Mouse (Mus musculus) embryonic facial prominence, embryonic 15.5 days (tissue): ENCODE measurements around the gene Fgf13. TPM values are rescaled to one million over a fixed set of nuclear protein-coding genes. Genes with fewer than 3 reads are reported as not detected.

Experiments
- ATAC-seq: fragments of 200-750 bp; cut with Nextera tagmentation; 2 replicates; pipeline ENCODE4 v1.8.0; 2017; ENCODE audit warnings: low read depth, moderate TSS enrichment; ENCODE audit not compliant: insufficient number of reproducible peaks, low FRiP score, low TSS enrichment
- H3K27ac ChIP-seq: fragments of 300-500 bp; sonication (generic); replicated peaks from 2 replicates; pipeline ENCODE4 v1.5.1; 2015; ENCODE audit warnings: mild to moderate bottlenecking, inconsistent platforms
- H3K27me3 ChIP-seq: fragments of 300-500 bp; sonication (generic); 2 replicates; pipeline ENCODE4 v1.6.1; 2015; ENCODE audit warnings: inconsistent platforms
- H3K36me3 ChIP-seq: fragments of 300-500 bp; sonication (generic); 2 replicates; pipeline ENCODE4 v1.6.1; 2015; ENCODE audit warnings: mild to moderate bottlenecking, inconsistent platforms
- H3K4me1 ChIP-seq: fragments of 300-500 bp; sonication (generic); 2 replicates; pipeline ENCODE4 v1.6.1; 2015; ENCODE audit warnings: inconsistent platforms
- H3K4me2 ChIP-seq: fragments of 300-500 bp; sonication (generic); replicated peaks from 2 replicates; pipeline ENCODE4 v1.6.1; 2015; ENCODE audit warnings: mild to moderate bottlenecking, inconsistent platforms
- H3K4me3 ChIP-seq: fragments of 300-500 bp; sonication (generic); replicated peaks from 2 replicates; pipeline ENCODE4 v1.5.1; 2015; ENCODE audit warnings: mild to moderate bottlenecking, inconsistent platforms
- H3K9ac ChIP-seq: fragments of 300-500 bp; sonication (generic); 2 replicates; pipeline ENCODE4 v1.6.1; 2015; ENCODE audit warnings: inconsistent platforms
- H3K9me3 ChIP-seq: fragments of 300-500 bp; sonication (generic); replicated peaks from 2 replicates; pipeline ENCODE4 v1.6.1; 2016; ENCODE audit warnings: inconsistent platforms
- WGBS: fragments of 180-500 bp; shearing (Covaris S2); methylation state at CpG from one replicate; pipeline ENCODE4 v1.1.7; 2015; 5-methylcytosine and 5-hydroxymethylcytosine counted together
- polyA plus RNA-seq: library from polyadenylated mRNA; unstranded; fragments of >200 nt; fragmentation: Nextera tagmentation; extraction: Ambion mirVana; gene quantifications from 2 replicates; pipeline ENCODE4 v1.2.1, GENCODE M21; 2015

The Fgf13 gene
- polyA plus RNA-seq, 1 experiment from 2014 or later = 18.3 TPM

- no peak overlapping the region for H3K4me3 ChIP-seq
- no peak overlapping the region for H3K27ac ChIP-seq
- no peak overlapping the region for H3K4me2 ChIP-seq
- H3K4me1 ChIP-seq = no peaks in the 10 kb centered on the region
- H3K36me3 ChIP-seq = no peaks in the 10 kb centered on the region
- H3K27me3 ChIP-seq = no peaks in the 10 kb centered on the region
- ATAC-seq = no peak
- 77% methylated on average over 2 of the region's 2 CpGs for WGBS
- H3K9me3 ChIP-seq = no peaks in the 10 kb centered on the region
- H3K9ac ChIP-seq = no peak overlapping the region
These were observed 165.1 kb downstream of the Fgf13 start for GRCm38 (mm10) chrX:59402596-59403285.

DNA sequence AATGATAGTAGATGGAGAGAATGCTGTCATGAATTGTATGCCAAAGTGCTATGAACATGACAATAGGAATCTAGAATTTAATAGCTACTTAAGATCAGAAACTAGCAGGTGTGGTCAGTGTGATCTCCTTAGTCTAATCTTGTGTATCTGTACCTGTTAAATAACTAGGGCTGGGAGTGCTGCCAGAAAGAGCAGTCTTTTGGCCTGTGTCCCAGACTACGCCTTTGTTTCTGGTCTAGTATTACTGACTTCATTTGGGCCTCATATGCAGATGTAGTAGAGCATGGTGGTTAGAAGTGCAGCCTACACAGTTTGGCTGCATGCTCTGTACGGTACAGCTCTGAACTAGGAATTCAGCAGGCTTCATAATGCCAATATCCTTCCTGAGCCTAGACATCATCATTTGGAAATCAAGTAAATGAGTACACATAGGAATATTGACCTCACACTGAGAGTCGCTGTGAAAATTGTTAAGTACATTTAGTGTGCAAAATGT lies 276.9 kb downstream of the Fgf13 start:
- no peak for ATAC-seq
- Histone ChIP-seq H3K9ac (no peak overlapping the region), H3K9me3 (no peaks in the 10 kb centered on the region), H3K4me3 (no peak overlapping the region), H3K27me3 (no peaks in the 10 kb centered on the region), H3K27ac (no peak overlapping the region), H3K36me3 (no peaks in the 10 kb centered on the region), H3K4me2 (no peak overlapping the region), H3K4me1 (no peaks in the 10 kb centered on the region)
- WGBS = 74% methylated on average over 3 of the region's 3 CpGs

GRCm38 (mm10) chrX:59251576-59251975 lies 316.3 kb downstream of the Fgf13 start:
- no peak overlapping the region for H3K4me2 ChIP-seq
- ATAC-seq = no peak
- H3K27ac ChIP-seq = no peak overlapping the region
- H3K36me3 ChIP-seq = no peaks in the 10 kb centered on the region
- H3K4me1 ChIP-seq = no peaks in the 10 kb centered on the region
- H3K9ac ChIP-seq = no peak overlapping the region
- no peaks in the 10 kb centered on the region for H3K9me3 ChIP-seq
- H3K4me3 ChIP-seq = no peak overlapping the region
- H3K27me3 ChIP-seq = no peaks in the 10 kb centered on the region

GRCm38 (mm10) chrX:59243752-59244151 lies 324.1 kb downstream of the Fgf13 start:
- Histone ChIP-seq H3K4me1 (no peaks in the 10 kb centered on the region), H3K4me3 (no peak overlapping the region), H3K4me2 (no peak overlapping the region), H3K36me3 (no peaks in the 10 kb centered on the region), H3K9me3 (no peaks in the 10 kb centered on the region), H3K9ac (no peak overlapping the region), H3K27me3 (no peaks in the 10 kb centered on the region), H3K27ac (no peak overlapping the region)
- ATAC-seq = no peak
- 57% methylated on average over 3 of the region's 3 CpGs for WGBS

DNA sequence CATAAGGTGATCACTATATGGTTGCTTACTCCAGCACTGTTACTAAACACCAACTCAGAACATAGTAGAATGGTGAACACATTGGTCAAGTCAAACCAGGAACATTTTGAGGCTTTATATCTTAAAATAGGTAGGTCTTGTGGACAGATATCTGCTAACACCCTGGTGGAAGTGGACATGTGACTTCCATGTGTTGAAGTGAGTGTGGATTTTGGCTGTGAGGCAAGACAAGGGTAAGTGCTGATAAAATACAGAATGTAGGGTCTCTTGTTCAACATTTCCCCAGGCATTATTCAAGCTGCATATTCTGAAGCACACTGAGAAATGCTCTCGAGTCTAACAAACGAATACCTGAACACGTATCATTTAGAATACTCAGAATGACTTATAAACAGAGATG lies 324.7 kb downstream of the Fgf13 start:
- Histone ChIP-seq H3K9ac (no peak overlapping the region), H3K27ac (no peak overlapping the region), H3K36me3 (no peaks in the 10 kb centered on the region), H3K4me1 (no peaks in the 10 kb centered on the region), H3K4me2 (no peak overlapping the region), H3K4me3 (no peak overlapping the region), H3K9me3 (no peaks in the 10 kb centered on the region), H3K27me3 (no peaks in the 10 kb centered on the region)
- WGBS = 83% methylated on average over 3 of the region's 3 CpGs
- no peak for ATAC-seq

DNA sequence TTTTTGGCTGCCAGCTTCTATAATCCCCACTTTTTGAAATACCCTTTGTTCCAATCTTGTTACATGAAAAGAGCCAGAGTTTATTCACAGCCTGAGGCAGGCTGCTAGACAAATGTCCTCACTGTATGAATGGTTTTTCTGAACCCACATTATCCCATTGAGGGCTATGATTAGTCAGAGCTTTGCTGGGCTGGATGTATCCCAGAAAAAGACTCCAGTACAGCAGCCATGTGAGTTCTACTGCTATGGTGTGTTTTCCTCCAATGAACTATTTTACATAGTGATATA lies 326.5 kb downstream of the Fgf13 start:
- Histone ChIP-seq H3K4me3 (no peak overlapping the region), H3K27ac (no peak overlapping the region), H3K4me2 (no peak overlapping the region), H3K9ac (no peak overlapping the region), H3K27me3 (no peaks in the 10 kb centered on the region), H3K36me3 (no peaks in the 10 kb centered on the region), H3K4me1 (no peaks in the 10 kb centered on the region), H3K9me3 (no peaks in the 10 kb centered on the region)
- no peak for ATAC-seq

GRCm38 (mm10) chrX:59240683-59241459 lies 327.0 kb downstream of the Fgf13 start:
- H3K4me3 ChIP-seq = no peak overlapping the region
- no peaks in the 10 kb centered on the region for H3K4me1 ChIP-seq
- WGBS = 37% methylated on average over 2 of the region's 2 CpGs
- no peaks in the 10 kb centered on the region for H3K36me3 ChIP-seq
- no peaks in the 10 kb centered on the region for H3K9me3 ChIP-seq
- no peak for ATAC-seq
- H3K9ac ChIP-seq = no peak overlapping the region
- H3K27ac ChIP-seq = no peak overlapping the region
- H3K27me3 ChIP-seq = no peaks in the 10 kb centered on the region
- H3K4me2 ChIP-seq = no peak overlapping the region

- Histone ChIP-seq H3K4me2 (no peak overlapping the region), H3K4me1 (no peaks in the 10 kb centered on the region), H3K36me3 (no peaks in the 10 kb centered on the region), H3K9me3 (no peaks in the 10 kb centered on the region), H3K4me3 (no peak overlapping the region), H3K27ac (no peak overlapping the region), H3K9ac (no peak overlapping the region), H3K27me3 (no peaks in the 10 kb centered on the region)
- WGBS = 55% methylated on average over 3 of the region's 3 CpGs
- ATAC-seq = no peak
These were observed 347.2 kb downstream of the Fgf13 start for GRCm38 (mm10) chrX:59220675-59221074.

GRCm38 (mm10) chrX:59201146-59201545 lies 366.7 kb downstream of the Fgf13 start:
- no peaks in the 10 kb centered on the region for H3K36me3 ChIP-seq
- H3K4me2 ChIP-seq = no peak overlapping the region
- H3K27ac ChIP-seq = no peak overlapping the region
- H3K4me1 ChIP-seq = no peaks in the 10 kb centered on the region
- no peaks in the 10 kb centered on the region for H3K9me3 ChIP-seq
- H3K4me3 ChIP-seq = no peak overlapping the region
- ATAC-seq = no peak
- no peaks in the 10 kb centered on the region for H3K27me3 ChIP-seq
- no peak overlapping the region for H3K9ac ChIP-seq

- Histone ChIP-seq H3K9me3 (no peaks in the 10 kb centered on the region), H3K4me2 (no peak overlapping the region), H3K27me3 (no peaks in the 10 kb centered on the region), H3K9ac (no peak overlapping the region), H3K27ac (no peak overlapping the region), H3K4me1 (no peaks in the 10 kb centered on the region), H3K36me3 (no peaks in the 10 kb centered on the region), H3K4me3 (no peak overlapping the region)
- 68% methylated on average over 4 of the region's 4 CpGs for WGBS
- ATAC-seq = no peak
These were observed 373.7 kb downstream of the Fgf13 start for GRCm38 (mm10) chrX:59194149-59194548.

GRCm38 (mm10) chrX:59186922-59187321 lies 380.9 kb downstream of the Fgf13 start:
- no peaks in the 10 kb centered on the region for H3K27me3 ChIP-seq
- H3K36me3 ChIP-seq = no peaks in the 10 kb centered on the region
- no peak overlapping the region for H3K9ac ChIP-seq
- H3K27ac ChIP-seq = no peak overlapping the region
- H3K4me3 ChIP-seq = no peak overlapping the region
- H3K9me3 ChIP-seq = no peaks in the 10 kb centered on the region
- no peaks in the 10 kb centered on the region for H3K4me1 ChIP-seq
- ATAC-seq = no peak
- no peak overlapping the region for H3K4me2 ChIP-seq
- WGBS = 80% methylated on average over 4 of the region's 4 CpGs

- no peak overlapping the region for H3K27ac ChIP-seq
- no peaks in the 10 kb centered on the region for H3K36me3 ChIP-seq
- H3K4me3 ChIP-seq = no peak overlapping the region
- no peaks in the 10 kb centered on the region for H3K27me3 ChIP-seq
- no peak overlapping the region for H3K9ac ChIP-seq
- H3K4me1 ChIP-seq = no peaks in the 10 kb centered on the region
- no peaks in the 10 kb centered on the region for H3K9me3 ChIP-seq
- WGBS = 49% methylated on average over 4 of the region's 4 CpGs
- ATAC-seq = no peak
- H3K4me2 ChIP-seq = no peak overlapping the region
These were observed 385.5 kb downstream of the Fgf13 start for GRCm38 (mm10) chrX:59182323-59182722.
